Mouse (Mus musculus) E14TG2a.4 (cell line): Measurements from ENCODE around the gene Immt.
"Not testable (repeated sequence)": the region's sequence is repeated elsewhere in the genome, so short reads cannot be mapped to it uniquely, and the experiment has no call there.

Experiments used
- CTCF ChIP-seq: conservative IDR thresholded peaks from 2 replicates; pipeline ENCODE4 v1.5.1; 2014; ENCODE audit warnings: low read length
- NANOG ChIP-seq: IDR thresholded peaks from 2 replicates; pipeline ENCODE4 v1.6.1; 2014; ENCODE audit warnings: borderline replicate concordance, low read length, mixed read lengths
- POU5F1 ChIP-seq: IDR thresholded peaks from 2 replicates; pipeline ENCODE4 v1.6.1; 2014; ENCODE audit warnings: low read length, borderline replicate concordance

DNA sequence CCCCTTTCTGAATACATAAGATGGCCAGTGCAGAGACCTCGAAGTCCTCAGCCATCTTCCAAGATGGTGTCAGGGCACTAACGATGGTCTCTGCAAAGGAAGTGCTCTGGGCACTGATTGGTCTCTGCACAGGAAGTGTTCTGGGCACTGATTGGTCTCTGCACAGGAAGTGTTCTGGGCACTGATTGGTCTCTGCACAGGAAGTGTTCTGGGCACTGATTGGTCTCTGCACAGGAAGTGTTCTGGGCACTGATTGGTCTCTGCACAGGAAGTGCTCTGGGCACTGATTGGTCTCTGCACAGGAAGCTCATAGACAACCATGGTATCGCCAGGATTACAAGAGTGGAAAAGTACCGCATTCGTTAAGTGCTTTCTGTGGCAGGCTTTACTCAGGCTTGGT is 94.1 kb downstream of the Immt start:
- not testable (repeated sequence) for TF ChIP-seq POU5F1, CTCF, NANOG
